Mouse (Mus musculus) layer of hippocampus, adult 11-12 months (tissue): ENCODE measurements around the gene Grin3b.
A peak's percentile ranks its signal among the peaks of the same experiment; 100 is the strongest.

ENCODE experiments used
- DNase-seq: peaks from one replicate; pipeline ENCODE4 v3.0.0; 2022; ENCODE audit warnings: low spot score

Grin3b gene

DNA sequence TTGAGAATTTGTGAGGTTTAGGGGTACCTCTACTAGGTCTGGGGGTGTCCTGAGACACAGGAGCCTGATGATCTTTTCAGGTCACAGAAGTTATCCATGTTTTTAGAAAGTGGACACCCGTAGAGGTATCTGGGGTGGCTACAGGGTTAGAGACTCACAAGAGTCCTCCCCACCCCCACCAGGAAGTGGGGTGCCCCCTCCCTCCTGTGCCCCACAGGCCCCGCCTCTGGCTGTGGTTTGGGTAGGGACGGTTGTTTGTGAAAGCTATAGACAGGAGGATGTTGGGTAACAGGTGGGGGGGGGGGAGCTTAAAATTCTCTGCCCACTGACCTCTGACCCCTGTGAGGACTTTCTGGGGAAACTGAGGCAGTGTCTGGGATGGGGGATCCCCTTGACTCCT, 46.8 kb downstream of the Grin3b start:
- peak; percentile 64 for DNase-seq

DNA sequence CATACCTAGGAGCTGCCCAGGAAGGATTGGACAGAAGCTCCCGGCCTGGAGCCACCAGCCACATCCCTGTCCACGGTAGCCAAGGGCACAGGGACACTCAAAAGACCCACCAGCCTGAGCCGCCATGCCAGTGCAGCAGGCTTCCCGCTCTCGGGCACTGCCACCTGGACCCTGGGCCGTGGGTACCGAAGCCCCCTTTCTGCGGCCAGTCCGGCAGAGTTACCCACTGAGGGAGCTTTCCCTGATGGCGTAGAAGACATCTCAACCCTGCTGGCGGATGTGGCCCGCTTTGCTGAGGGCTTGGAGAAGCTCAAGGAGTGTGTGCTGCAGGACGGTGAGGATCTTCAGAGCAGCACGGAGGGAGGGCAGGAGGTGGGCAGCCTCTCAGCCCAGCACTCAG, 47.3 kb downstream of the Grin3b start:
- DNase-seq = no peak

DNA sequence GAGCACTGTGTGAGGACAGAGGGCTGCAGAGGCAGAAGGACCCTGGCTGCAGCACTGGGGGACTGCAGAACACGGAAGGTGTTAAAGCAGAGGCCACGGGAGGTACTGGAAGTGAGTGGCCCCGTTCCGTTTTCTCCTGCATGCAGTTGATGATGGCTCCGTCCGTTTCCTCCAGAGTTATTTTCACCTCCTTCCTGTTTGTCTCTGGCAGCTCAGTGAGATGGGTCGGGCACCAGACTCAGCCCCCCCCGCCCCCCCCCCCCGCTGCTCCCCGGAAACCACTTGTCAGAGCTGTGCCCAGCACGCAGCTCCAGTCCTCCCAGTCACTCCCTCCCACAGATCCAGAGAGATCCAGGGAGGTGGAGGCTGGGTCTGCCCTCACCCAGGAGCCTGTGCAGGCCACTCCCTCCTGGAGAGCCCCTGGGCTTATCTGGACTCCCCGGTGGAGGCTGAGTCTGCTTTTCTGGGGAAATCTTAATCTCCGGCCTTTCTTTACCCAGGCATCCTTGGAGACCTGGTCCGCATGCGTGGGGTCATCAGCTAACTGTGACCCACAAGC, 48.3 kb downstream of the Grin3b start:
- peak; percentile 52 for DNase-seq

DNA sequence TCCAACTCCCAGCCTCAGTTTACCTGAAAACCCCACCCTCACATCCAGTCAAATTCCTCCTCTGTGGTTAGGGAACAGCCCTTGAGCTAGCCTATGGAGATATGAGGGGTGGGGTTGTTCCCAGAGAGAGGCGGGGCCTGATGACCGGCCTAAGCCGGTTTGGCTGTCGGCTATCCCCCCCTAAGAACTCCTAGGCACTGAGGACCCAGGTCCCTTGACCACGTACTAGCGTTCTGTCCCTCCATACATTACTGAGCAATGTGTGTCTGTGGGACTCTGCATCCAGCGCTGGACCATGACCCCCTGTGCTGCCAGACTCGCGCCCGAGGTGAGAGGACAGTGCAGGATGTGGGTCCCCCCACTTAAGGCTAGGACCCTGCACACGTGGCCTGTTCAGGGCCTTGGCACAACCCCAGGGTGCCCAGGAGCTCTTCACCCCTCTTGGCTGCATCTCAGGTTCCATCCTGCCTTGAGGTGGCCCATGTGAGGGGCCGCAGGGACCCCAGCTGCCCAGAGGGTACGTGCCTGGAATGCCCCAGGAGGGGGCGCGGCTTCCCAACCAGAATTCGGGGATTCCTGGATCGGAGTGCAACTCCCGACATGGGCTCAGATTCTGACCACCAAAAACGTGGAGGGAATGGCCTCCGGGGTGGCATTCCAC, 49.1 kb downstream of the Grin3b start:
- DNase-seq = no peak

DNA sequence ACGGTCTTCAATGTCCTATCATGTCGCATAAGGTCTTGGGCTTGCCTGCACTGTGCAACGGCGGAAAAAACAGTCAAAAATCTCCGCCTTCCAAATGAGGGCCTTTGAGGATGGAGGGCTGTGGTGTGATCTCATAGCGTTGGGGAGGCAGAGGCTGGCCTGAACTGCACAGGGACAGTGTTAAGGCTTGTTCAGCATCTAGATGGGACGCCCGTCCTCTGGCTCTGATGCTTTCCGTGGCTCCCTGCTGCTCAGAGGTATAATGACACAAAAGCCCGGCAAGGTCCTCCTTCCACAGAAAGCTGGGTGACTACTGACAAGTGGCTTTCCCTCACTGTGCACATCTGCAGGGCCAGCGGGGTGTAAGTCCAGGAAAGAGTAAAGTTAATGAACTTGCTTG, 49.7 kb downstream of the Grin3b start:
- no peak for DNase-seq

DNA sequence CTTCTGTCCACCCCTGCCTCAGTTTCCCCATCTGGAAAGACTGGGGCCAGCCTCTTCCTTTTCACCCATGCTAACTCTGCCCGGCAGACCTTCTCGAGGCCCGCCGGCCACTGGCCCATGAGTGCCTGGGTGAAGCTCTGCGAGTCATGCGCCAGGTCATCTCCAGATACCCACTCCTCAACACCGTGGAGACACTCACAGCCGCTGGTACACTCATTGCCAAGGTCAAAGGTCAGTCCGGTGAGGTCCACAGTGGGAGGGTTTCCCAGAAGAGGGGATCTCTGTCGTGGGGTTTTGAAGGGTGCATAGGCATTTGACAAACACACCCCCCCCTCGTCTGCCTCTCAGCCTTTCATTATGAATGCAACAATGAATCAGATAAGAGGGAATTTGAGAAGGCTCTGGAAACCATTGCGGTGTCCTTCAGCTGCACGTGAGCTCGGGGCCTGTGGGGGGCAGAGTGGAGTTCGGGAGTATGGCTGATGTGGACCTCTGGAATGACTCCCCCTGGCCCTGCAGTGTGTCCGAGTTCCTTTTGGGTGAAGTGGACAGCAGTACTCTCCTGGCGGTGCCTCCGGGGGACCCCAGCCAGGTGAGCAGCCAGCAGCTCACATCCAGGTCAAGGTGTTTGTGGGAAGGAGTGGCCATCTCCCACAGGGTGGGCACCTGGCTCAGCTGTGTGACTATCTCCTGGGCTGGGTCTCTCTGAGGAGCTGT, 50.2 kb downstream of the Grin3b start:
- no peak for DNase-seq

DNA sequence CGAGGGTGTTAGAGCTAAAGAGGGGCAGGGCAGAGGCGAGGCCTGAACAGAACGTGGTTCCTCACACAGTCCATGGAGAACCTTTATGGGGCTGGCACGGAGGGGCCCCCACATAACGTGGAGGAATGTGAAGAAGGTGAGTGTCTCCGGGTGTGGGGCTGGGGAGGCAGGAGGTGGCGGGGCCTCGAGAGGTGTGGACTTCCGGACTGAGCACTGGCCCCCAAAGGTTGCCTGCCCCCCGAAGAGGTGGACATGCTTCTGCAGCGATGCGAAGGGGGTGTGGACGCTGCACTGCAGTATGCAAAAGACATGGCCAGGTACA, 50.8 kb downstream of the Grin3b start:
- DNase-seq = no peak

DNA sequence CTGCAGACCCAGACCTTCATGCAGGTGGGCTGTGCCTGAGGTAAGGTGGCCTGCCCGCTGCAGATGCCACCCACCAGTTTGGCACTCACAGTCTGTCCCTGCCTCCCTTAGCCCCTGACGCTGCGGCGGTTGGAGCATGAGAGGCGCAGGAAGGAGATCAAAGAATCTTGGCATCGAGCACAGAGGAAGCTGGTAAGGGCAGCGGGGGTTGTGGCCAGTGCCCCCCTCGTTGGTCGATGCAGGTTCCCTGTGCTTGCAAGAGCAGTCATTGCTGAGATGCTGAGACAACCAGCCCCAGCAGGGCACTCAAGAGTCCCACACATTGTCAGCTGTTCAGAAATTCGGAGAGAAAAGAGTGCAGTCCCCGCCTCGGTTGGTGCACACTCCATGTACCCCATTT, 51.6 kb downstream of the Grin3b start:
- DNase-seq = no peak

DNA sequence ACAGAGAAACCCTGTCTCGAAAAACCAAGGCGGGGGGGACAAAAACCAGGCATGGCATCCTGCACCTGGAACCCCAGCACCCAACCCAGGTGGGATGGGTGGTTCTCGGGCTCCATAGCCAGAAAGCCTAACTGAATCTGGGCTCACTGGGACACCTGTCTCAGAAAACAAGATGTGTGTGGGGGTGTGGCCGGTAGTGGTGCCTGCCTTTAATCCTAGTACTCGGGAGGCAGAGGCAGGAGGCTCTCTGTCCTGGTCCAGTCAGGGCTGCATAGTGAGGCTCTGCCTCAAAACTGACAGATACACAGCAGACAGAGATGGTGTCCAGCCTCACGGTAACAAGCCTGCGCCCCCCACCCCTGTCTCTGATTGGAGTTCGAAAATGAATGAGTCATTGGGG, 52.3 kb downstream of the Grin3b start:
- no peak for DNase-seq

DNA sequence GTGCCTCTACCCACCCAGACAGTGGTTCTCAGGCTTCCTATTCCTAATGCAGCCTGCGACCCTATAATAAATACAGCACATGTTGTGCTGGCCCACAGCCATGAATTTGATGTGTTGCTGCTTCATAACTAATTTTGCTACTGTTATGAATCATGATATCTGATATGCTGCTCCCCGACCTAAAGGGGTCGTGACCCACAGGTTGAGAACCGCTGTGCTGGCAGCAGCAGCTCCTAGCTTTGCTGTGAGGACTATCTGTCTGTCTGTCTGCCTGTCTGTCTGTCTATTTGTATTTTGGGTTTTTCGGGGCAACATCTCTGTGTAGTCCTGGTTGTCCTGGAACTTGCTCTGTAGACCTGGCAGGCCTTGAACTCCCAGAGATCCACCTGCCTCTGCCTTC, 53.2 kb downstream of the Grin3b start:
- DNase-seq = no peak

DNA sequence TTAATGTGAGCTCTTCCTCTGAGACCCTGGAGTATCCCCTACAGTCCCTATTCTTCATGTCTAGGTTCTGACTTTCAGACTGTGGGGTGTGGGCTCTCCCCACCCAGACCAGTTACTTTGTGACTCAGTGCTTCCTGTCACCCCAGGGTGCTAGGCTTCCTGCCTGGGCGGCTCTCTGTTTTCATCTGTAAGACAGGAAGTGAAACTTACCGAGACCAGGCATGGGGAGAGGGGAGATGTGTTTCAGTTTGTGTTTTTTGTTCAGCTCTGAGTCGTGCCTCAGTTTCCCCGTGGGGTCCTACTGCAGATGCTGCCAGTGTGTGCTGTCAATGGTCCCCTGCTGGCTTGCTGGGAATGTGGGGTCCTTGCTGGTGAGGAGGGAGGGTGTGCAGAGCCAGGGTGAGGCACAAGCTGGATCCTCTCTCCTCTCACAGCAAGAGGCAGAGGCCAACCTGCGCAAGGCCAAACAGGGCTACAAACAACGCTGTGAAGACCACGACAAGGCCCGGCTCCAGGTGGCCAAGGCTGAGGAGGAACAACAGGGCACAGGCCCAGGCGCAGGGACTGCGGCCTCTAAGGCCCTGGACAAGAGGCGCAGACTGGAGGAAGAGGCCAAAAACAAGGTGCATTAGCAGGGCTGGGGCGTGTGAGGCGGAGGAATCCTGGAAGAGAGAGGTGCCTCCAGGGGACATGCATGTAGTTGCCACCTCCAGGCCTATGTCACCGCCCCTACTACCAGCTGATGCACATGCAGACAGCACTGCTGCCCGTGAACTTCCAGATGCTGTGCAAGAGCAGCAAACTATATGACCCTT, 53.9 kb downstream of the Grin3b start:
- no peak for DNase-seq

DNA sequence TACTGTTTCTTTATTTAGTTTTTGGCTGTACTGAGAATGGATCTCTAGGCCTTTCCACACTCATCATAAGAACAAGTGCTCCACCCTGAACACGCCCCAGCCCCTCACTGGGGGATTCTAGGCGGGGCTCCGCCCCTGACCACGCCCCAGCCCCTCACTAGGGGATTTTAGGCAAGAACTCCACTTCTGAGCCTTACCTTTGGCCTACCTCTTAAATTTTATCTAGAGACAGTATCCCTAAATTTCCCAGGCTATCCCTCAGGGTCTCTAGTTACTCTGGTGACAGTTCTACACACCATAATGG, 54.5 kb downstream of the Grin3b start:
- DNase-seq = no peak

DNA sequence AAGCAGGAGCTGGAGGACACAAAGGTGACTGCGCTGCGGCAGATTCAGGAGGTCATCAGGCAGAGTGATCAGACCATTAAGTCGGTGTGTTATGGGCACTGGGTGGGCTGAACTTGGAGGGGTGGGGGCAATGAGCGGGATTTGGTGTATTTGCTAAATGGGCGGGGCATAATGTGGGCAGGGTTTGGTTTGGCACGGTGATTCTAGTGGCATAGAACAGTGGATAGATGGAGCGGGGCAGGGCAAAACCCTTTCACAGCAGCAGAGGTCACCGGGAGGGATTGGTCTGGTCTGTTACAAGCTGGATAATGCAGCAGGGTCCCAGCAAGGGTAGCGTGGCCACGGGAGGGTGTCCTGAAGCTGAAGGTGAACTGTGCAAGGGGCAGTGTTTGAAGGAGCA, 54.9 kb downstream of the Grin3b start:
- DNase-seq = no peak

DNA sequence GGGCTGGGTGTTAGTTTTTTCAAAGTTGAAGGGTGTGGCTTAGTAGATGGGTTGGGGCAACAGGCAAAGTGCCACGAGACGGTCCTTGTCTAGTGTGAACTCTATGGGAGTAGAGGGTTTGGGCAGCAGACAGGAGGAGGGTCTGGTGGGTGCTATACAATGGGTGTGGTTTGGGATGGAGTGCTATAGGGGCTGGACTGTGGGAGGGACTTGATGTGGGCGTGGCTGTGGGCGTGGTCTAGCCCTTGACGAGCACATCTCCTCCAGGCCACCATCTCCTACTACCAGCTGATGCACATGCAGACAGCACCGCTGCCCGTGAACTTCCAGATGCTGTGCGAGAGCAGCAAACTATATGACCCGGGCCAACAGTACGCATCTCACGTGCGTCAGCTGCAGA, 55.4 kb downstream of the Grin3b start:
- no peak for DNase-seq
